Mouse (Mus musculus) forelimb bud, embryonic 11.5 days (tissue): ENCODE data around the gene Zfp277.

ENCODE experiments used
- DNase-seq: peaks from one replicate; pipeline ENCODE4 v3.0.0-alpha.2; 2012; ENCODE audit warnings: low read depth, low spot score

The Zfp277 gene

GRCm38 (mm10) chr12:40445206-40445605 lies 496 bp downstream of the Zfp277 start:
- no peak for DNase-seq

- DNase-seq = no peak
Observed at GRCm38 (mm10) chr12:40438049-40438448, 7.7 kb downstream of the Zfp277 start.

GRCm38 (mm10) chr12:40434101-40434500 lies 11.6 kb downstream of the Zfp277 start:
- no peak for DNase-seq

- no peak for DNase-seq
Observed at GRCm38 (mm10) chr12:40431075-40431474, 14.6 kb downstream of the Zfp277 start.

DNA sequence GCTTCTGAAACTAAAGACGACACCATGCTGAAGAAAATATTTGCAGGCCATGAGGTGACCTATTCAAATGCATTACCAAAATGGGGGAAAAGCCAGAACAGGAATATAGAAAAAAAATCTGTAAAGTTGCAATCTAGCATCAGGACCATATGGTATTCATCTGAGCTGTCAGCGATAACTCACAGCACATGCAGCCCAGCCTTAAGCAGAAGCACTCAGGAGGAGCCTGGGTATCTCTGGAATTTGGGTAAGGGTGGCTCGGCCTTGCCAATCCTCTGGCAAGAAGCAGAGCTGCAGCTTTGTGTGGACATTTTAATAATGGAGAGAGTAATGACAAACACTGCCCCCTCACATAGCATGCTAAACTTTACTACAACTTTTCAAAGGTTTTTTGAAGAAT lies 15.7 kb downstream of the Zfp277 start:
- DNase-seq = no peak

- no peak for DNase-seq
Observed at GRCm38 (mm10) chr12:40427606-40428005, 18.1 kb downstream of the Zfp277 start.

- no peak for DNase-seq
Observed at GRCm38 (mm10) chr12:40424991-40425390, 20.7 kb downstream of the Zfp277 start.

- DNase-seq = no peak
Observed at GRCm38 (mm10) chr12:40417257-40417656, 28.4 kb downstream of the Zfp277 start.

DNA sequence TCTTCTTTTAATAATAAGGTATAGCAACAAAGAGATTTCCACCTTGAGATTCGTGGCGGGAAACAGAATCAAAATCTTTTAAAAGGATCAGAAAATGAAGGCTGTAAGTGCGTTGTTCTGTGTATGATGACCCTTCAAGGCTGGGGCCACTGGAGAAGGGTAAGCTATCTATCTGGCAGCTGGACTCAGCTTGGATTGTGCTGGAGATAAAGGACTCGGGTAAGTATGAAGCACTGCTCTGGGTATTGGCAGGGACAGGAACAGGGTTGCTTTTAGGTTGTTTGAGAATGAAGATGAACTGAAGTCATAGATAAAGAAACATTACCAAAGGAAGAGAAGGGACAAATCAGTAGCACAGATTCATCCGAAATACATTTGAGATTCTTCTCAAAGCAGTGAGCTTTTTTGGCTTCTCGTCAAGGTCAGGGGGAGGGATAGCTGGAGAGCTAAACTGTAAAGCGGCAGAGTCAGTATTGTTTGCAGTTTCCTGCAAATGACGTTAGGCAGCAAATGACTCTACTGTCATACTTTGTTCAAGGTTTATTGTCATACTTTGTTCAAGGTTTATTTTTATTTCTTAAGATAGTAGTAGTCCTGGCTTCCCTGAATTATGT lies 30.3 kb downstream of the Zfp277 start:
- DNase-seq = no peak

- no peak for DNase-seq
Observed at GRCm38 (mm10) chr12:40414682-40415311, 30.9 kb downstream of the Zfp277 start.

DNA sequence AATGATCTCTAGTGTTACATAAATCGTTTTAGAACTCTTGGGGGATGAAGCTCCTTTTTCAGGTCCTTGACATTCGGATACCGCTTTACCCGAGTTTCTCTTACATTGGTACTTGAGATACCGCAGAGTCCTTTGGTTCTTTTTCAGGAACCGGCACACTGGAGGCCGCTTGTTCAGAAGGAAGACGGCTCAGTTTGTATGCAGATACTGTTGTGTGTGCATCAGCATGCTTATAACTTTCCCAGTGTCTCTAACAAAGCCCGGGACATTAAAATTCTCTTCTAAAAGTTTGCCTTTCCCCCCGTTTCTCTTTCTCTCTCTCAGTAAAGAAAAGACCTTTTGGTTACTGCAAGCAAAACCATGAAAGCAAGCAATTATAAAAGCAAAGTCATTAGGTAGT lies 45.9 kb downstream of the Zfp277 start:
- DNase-seq = no peak

DNA sequence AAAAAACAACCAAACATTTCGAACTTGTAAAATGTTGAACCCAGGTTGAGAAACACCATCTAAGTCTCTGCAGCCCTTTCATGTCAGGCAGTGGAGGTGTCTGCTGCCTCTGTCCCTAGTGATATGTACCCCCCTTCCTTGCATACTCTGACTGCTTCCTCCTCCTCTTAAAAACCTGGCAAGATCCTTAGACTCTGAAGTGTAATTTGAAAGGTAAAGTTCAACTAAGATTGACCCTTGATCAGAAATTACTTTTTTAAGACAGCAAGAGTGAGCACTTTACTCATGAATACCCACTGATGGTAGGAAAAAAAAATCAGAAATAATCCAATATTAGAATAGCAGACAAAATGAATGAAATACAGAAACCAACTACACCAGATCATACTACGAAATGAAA lies 46.3 kb downstream of the Zfp277 start:
- DNase-seq = no peak

DNA sequence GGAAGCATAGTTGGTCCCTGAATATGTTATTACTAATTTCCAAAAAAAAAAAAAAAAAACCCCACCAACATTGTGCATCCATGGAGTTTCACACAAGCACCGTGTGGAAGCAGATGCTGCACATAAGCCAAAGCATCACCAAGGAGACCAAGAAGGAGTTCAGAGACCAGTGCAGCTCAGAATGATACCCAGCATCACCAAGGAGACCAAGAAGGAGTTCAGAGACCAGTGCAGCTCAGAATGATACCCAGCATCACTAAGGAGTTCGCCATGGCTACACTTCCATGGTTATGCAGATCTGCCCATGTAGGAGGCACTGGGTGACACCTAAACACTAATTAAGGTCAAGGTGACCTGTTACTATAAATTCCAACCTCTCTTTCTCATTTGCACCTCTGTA lies 46.8 kb downstream of the Zfp277 start:
- DNase-seq = no peak

DNA sequence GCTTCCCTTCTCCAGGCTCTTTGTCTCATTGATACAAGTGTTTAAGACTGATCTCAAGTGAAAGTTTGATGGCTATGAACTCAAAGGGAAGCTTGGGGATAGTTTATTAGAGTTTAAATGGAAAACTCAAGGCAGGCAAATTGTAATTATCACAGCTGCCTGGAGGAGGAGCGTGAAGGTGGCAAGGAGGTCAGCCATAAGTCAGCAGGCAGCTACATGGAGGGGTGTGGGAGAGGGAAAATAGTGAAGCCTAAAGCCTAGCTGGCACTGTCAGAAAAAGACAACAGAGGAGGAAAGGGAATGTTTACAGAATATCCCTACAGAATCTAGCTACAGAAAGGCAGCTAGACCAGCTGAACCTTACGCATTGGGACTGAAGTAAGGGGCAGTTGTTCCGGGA lies 52.8 kb downstream of the Zfp277 start:
- no peak for DNase-seq

DNA sequence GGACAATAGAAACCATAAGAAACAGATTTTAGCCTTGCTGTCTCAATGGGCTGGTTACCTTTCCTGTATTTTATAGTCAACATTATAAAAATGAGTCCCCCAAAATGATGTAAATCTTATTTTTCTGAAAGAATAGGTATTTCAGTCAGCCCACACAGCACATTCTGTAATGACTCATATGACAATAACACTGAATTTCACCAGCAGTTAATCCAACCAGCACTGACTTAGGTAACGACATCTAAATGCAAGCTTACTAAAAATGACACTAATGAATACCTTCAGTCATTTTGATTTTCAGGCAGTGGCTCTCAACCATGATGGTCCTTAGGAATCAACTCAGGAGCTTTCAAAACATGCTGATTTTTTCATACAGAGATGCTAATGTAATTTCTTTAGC lies 54.4 kb downstream of the Zfp277 start:
- DNase-seq = no peak

DNA sequence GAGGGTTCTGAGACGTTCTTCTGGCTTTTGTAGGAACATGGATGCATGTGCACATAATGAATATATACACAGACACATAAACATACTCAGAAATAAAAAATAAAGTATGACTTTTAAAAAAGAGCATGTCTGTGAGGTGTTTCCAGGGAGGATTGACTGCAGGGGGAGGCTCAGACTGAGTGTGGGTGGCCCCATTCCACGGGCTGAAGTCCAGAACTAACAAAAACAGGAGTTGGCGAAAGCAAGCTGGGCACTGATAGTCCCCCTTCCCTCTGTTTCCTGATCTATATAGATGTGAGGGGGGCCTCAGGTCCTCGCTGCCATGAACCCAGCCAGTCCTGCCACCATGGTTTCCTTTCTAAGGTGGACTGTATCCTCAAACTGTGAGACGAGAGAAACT lies 57.9 kb downstream of the Zfp277 start:
- DNase-seq = no peak

- no peak for DNase-seq
Observed at GRCm38 (mm10) chr12:40385301-40385700, 60.4 kb downstream of the Zfp277 start.

- DNase-seq = no peak
Observed at GRCm38 (mm10) chr12:40383718-40384117, 62.0 kb downstream of the Zfp277 start.

- DNase-seq = no peak
Observed at GRCm38 (mm10) chr12:40382539-40382938, 63.2 kb downstream of the Zfp277 start.

DNA sequence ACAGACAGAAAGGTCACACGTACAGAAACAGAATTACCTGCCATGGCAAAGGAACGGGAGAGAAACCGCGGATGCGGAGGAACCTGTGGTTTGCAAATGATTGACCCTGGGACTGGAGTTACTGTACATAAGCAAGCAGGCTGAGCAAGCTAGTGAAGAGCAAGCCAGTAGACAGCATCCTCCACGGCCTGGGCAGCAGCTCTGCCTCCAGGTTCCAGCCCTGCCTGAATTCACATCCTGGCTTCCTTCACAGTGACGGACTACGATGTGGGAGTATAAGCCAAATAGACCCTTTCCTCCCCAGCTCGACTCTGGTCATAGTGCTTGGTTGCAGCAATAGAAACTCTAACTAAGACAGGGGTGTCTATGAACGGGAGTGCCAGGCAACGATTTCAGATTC lies 63.9 kb downstream of the Zfp277 start:
- no peak for DNase-seq

GRCm38 (mm10) chr12:40381173-40381801 lies 64.4 kb downstream of the Zfp277 start:
- no peak for DNase-seq

GRCm38 (mm10) chr12:40379538-40379923 lies 66.2 kb downstream of the Zfp277 start:
- no peak for DNase-seq
